Mouse (Mus musculus): ENCODE measurements around the gene Atl1. TPM values are rescaled to one million over a fixed set of nuclear protein-coding genes. Genes with fewer than 3 reads are reported as not detected.

The Atl1 gene
- polyA plus RNA-seq, 1 experiment from 2014 or later: 4.8 TPM

GRCm38 (mm10) chr12:69879172-69879665 is 13.2 kb upstream of the Atl1 start:
- Histone ChIP-seq H3K27me3 (ENCODE audit: control insufficient read depth, insufficient read depth, low read length) (no peaks in the 10 kb centered on the region), H3K4me1 (ENCODE audit: control insufficient read depth, insufficient read depth, low read length) (peaks cover 10% of the 10 kb centered on the region), H3K4me3 (ENCODE audit: low read length) (no peak overlapping the region), H3K4me2 (replicated peaks; ENCODE audit: low read depth, low read length) (0 out of 2 replicates have a peak overlapping the region, but pooled peaks have one; percentile 6), H3K36me3 (ENCODE audit: control insufficient read depth, insufficient read depth, low read length) (no peaks in the 10 kb centered on the region), H3K9ac (ENCODE audit: low read depth, low read length) (no peak overlapping the region), H3K9me3 (ENCODE audit: control insufficient read depth, low read length) (no peaks in the 10 kb centered on the region), H3K27ac (ENCODE audit: low read depth, low read length) (peak overlapping the region; percentile 59; the same call in 1 of the 2 replicates)
- WGBS: 11% methylated on average over 4 of the region's 4 CpGs
- ATAC-seq (ENCODE audit: low FRiP score, low TSS enrichment): peak; percentile 84

GRCm38 (mm10) chr12:69879739-69880138 is 12.7 kb upstream of the Atl1 start:
- no peak for ATAC-seq (ENCODE audit: low FRiP score, low TSS enrichment)
- Histone ChIP-seq H3K27me3 (ENCODE audit: control insufficient read depth, insufficient read depth, low read length) (no peaks in the 10 kb centered on the region), H3K36me3 (ENCODE audit: control insufficient read depth, insufficient read depth, low read length) (no peaks in the 10 kb centered on the region), H3K27ac (ENCODE audit: low read depth, low read length) (no peak overlapping the region), H3K9ac (ENCODE audit: low read depth, low read length) (no peak overlapping the region), H3K4me1 (ENCODE audit: control insufficient read depth, insufficient read depth, low read length) (peaks cover 10% of the 10 kb centered on the region), H3K4me2 (replicated peaks; ENCODE audit: low read depth, low read length) (no peak overlapping the region), H3K9me3 (ENCODE audit: control insufficient read depth, low read length) (no peaks in the 10 kb centered on the region), H3K4me3 (ENCODE audit: low read length) (no peak overlapping the region)
- 35% methylated on average over 6 of the region's 6 CpGs for WGBS

GRCm38 (mm10) chr12:69881198-69881905 is 11.1 kb upstream of the Atl1 start:
- H3K9me3 ChIP-seq (ENCODE audit: control insufficient read depth, low read length): no peaks in the 10 kb centered on the region
- H3K4me2 ChIP-seq (replicated peaks; ENCODE audit: low read depth, low read length): no peak overlapping the region
- H3K9ac ChIP-seq (ENCODE audit: low read depth, low read length): no peak overlapping the region
- no peak overlapping the region for H3K27ac ChIP-seq (ENCODE audit: low read depth, low read length)
- H3K4me3 ChIP-seq (ENCODE audit: low read length): no peak overlapping the region
- no peak for ATAC-seq (ENCODE audit: low FRiP score, low TSS enrichment)
- no peaks in the 10 kb centered on the region for H3K27me3 ChIP-seq (ENCODE audit: control insufficient read depth, insufficient read depth, low read length)
- H3K4me1 ChIP-seq (ENCODE audit: control insufficient read depth, insufficient read depth, low read length): peaks cover 10% of the 10 kb centered on the region
- H3K36me3 ChIP-seq (ENCODE audit: control insufficient read depth, insufficient read depth, low read length): no peaks in the 10 kb centered on the region
- 34% methylated on average over 10 of the region's 10 CpGs for WGBS

GRCm38 (mm10) chr12:69884053-69884452 is 8.4 kb upstream of the Atl1 start:
- peaks cover 7% of the 10 kb centered on the region; the same call in 1 of the 2 replicates for H3K36me3 ChIP-seq (ENCODE audit: control insufficient read depth, insufficient read depth, low read length)
- no peaks in the 10 kb centered on the region for H3K27me3 ChIP-seq (ENCODE audit: control insufficient read depth, insufficient read depth, low read length)
- no peak overlapping the region for H3K9ac ChIP-seq (ENCODE audit: low read depth, low read length)
- peaks cover 17% of the 10 kb centered on the region for H3K4me1 ChIP-seq (ENCODE audit: control insufficient read depth, insufficient read depth, low read length)
- no peaks in the 10 kb centered on the region for H3K9me3 ChIP-seq (ENCODE audit: control insufficient read depth, low read length)
- 82% methylated on average over 5 of the region's 5 CpGs for WGBS
- ATAC-seq (ENCODE audit: low FRiP score, low TSS enrichment): no peak
- H3K4me3 ChIP-seq (ENCODE audit: low read length): no peak overlapping the region
- no peak overlapping the region for H3K4me2 ChIP-seq (replicated peaks; ENCODE audit: low read depth, low read length)
- H3K27ac ChIP-seq (ENCODE audit: low read depth, low read length): no peak overlapping the region

GRCm38 (mm10) chr12:69885170-69885923 is 7.1 kb upstream of the Atl1 start:
- H3K4me2 ChIP-seq (replicated peaks; ENCODE audit: low read depth, low read length): no peak overlapping the region
- WGBS: 93% methylated on average over 5 of the region's 5 CpGs
- no peak overlapping the region for H3K4me3 ChIP-seq (ENCODE audit: low read length)
- H3K27ac ChIP-seq (ENCODE audit: low read depth, low read length): no peak overlapping the region
- no peak for ATAC-seq (ENCODE audit: low FRiP score, low TSS enrichment)
- no peak overlapping the region for H3K9ac ChIP-seq (ENCODE audit: low read depth, low read length)
- H3K36me3 ChIP-seq (ENCODE audit: control insufficient read depth, insufficient read depth, low read length): peaks cover 7% of the 10 kb centered on the region; the same call in 1 of the 2 replicates
- H3K4me1 ChIP-seq (ENCODE audit: control insufficient read depth, insufficient read depth, low read length): peaks cover 23% of the 10 kb centered on the region
- H3K9me3 ChIP-seq (ENCODE audit: control insufficient read depth, low read length): no peaks in the 10 kb centered on the region
- H3K27me3 ChIP-seq (ENCODE audit: control insufficient read depth, insufficient read depth, low read length): no peaks in the 10 kb centered on the region

GRCm38 (mm10) chr12:69887776-69888175 is 4.6 kb upstream of the Atl1 start:
- H3K4me2 ChIP-seq (replicated peaks; ENCODE audit: low read depth, low read length): no peak overlapping the region
- H3K27ac ChIP-seq (ENCODE audit: low read depth, low read length): no peak overlapping the region
- WGBS: 66% methylated on average over 6 of the region's 6 CpGs
- no peak overlapping the region for H3K9ac ChIP-seq (ENCODE audit: low read depth, low read length)
- peaks cover 7% of the 10 kb centered on the region; the same call in 1 of the 2 replicates for H3K36me3 ChIP-seq (ENCODE audit: control insufficient read depth, insufficient read depth, low read length)
- H3K4me1 ChIP-seq (ENCODE audit: control insufficient read depth, insufficient read depth, low read length): peaks cover 30% of the 10 kb centered on the region
- no peaks in the 10 kb centered on the region for H3K9me3 ChIP-seq (ENCODE audit: control insufficient read depth, low read length)
- no peaks in the 10 kb centered on the region for H3K27me3 ChIP-seq (ENCODE audit: control insufficient read depth, insufficient read depth, low read length)
- H3K4me3 ChIP-seq (ENCODE audit: low read length): no peak overlapping the region
- ATAC-seq (ENCODE audit: low FRiP score, low TSS enrichment): no peak

- Histone ChIP-seq H3K4me2 (replicated peaks; ENCODE audit: low read depth, low read length) (no peak overlapping the region), H3K27ac (ENCODE audit: low read depth, low read length) (no peak overlapping the region), H3K4me3 (ENCODE audit: low read length) (no peak overlapping the region), H3K9me3 (ENCODE audit: control insufficient read depth, low read length) (no peaks in the 10 kb centered on the region), H3K4me1 (ENCODE audit: control insufficient read depth, insufficient read depth, low read length) (peaks cover 30% of the 10 kb centered on the region), H3K36me3 (ENCODE audit: control insufficient read depth, insufficient read depth, low read length) (peaks cover 7% of the 10 kb centered on the region; the same call in 1 of the 2 replicates), H3K9ac (ENCODE audit: low read depth, low read length) (no peak overlapping the region), H3K27me3 (ENCODE audit: control insufficient read depth, insufficient read depth, low read length) (no peaks in the 10 kb centered on the region)
- 74% methylated on average over 1 of the region's 1 CpGs for WGBS
- ATAC-seq (ENCODE audit: low FRiP score, low TSS enrichment): no peak
Observed at GRCm38 (mm10) chr12:69888345-69888744, 4.1 kb upstream of the Atl1 start.

GRCm38 (mm10) chr12:69890051-69890450 is 2.4 kb upstream of the Atl1 start:
- Histone ChIP-seq H3K4me1 (ENCODE audit: control insufficient read depth, insufficient read depth, low read length) (peaks cover 30% of the 10 kb centered on the region), H3K27me3 (ENCODE audit: control insufficient read depth, insufficient read depth, low read length) (no peaks in the 10 kb centered on the region), H3K9ac (ENCODE audit: low read depth, low read length) (peak overlapping the region; percentile 96; the same call in 1 of the 2 replicates), H3K36me3 (ENCODE audit: control insufficient read depth, insufficient read depth, low read length) (peaks cover 7% of the 10 kb centered on the region; the same call in 1 of the 2 replicates), H3K27ac (ENCODE audit: low read depth, low read length) (no peak overlapping the region), H3K4me2 (replicated peaks; ENCODE audit: low read depth, low read length) (peak overlapping the region; percentile 71), H3K9me3 (ENCODE audit: control insufficient read depth, low read length) (no peaks in the 10 kb centered on the region), H3K4me3 (ENCODE audit: low read length) (no peak overlapping the region; the same call in 1 of the 2 replicates)
- ATAC-seq (ENCODE audit: low FRiP score, low TSS enrichment): no peak
- 46% methylated on average over 6 of the region's 6 CpGs for WGBS

- WGBS: 22% methylated on average over 5 of the region's 5 CpGs
- H3K9me3 ChIP-seq (ENCODE audit: control insufficient read depth, low read length): no peaks in the 10 kb centered on the region
- H3K4me1 ChIP-seq (ENCODE audit: control insufficient read depth, insufficient read depth, low read length): peaks cover 30% of the 10 kb centered on the region
- peaks cover 7% of the 10 kb centered on the region; the same call in 1 of the 2 replicates for H3K36me3 ChIP-seq (ENCODE audit: control insufficient read depth, insufficient read depth, low read length)
- H3K4me3 ChIP-seq (ENCODE audit: low read length): peak overlapping the region; percentile 91
- no peak overlapping the region for H3K27ac ChIP-seq (ENCODE audit: low read depth, low read length)
- ATAC-seq (ENCODE audit: low FRiP score, low TSS enrichment): no peak
- peak overlapping the region; percentile 71 for H3K4me2 ChIP-seq (replicated peaks; ENCODE audit: low read depth, low read length)
- H3K9ac ChIP-seq (ENCODE audit: low read depth, low read length): peak overlapping the region; percentile 96; the same call in 1 of the 2 replicates
- H3K27me3 ChIP-seq (ENCODE audit: control insufficient read depth, insufficient read depth, low read length): no peaks in the 10 kb centered on the region
Observed at GRCm38 (mm10) chr12:69890476-69890875, 1.9 kb upstream of the Atl1 start.
